9 mouse cellular contexts compared by ENCODE assay signal in genomic region chr6:88940090-88940916, GRCm38 (mm10). TPM values are rescaled to one million over a fixed set of nuclear protein-coding genes. Genes with fewer than 3 reads are reported as not detected.
A peak's percentile ranks its signal among the peaks of the same experiment; 100 is the strongest.
DNase-seq lines count a peak whose midpoint lies in the region; ATAC-seq lines count a peak whose summit lies in the region.
"Had no signal": no experiment of that assay in that cellular context is flagged by ENCODE, and none has a peak within 500 bp of the region (broad histone marks: within the 10 kb centered on the region; RNA-seq: fewer than 3 reads in every experiment).

No protein-coding gene starts in this region.

- peaks cover 69% of the 10 kb centered on the region for H3K4me1 ChIP-seq in neural tube, embryonic 12.5 days
- peaks cover 75% of the 10 kb centered on the region for H3K4me1 ChIP-seq in neural tube, embryonic 15.5 days
- H3K4me1 ChIP-seq in heart, embryonic 15.5 days (replicated peaks): peaks cover 68% of the 10 kb centered on the region
- H3K4me1 ChIP-seq in midbrain, embryonic 15.5 days: peaks cover 92% of the 10 kb centered on the region

- H3K27ac ChIP-seq in neural tube, embryonic 12.5 days: no peak overlapping the region
- no peak overlapping the region for H3K27ac ChIP-seq in neural tube, embryonic 15.5 days (replicated peaks)
- peak overlapping the region; percentile 92 for H3K27ac ChIP-seq in heart, embryonic 15.5 days
- peak overlapping the region; percentile 34; the same call in 1 of the 2 replicates for H3K27ac ChIP-seq in midbrain, embryonic 15.5 days

- no peaks in the 10 kb centered on the region for H3K27me3 ChIP-seq in neural tube, embryonic 12.5 days (replicated peaks)
- no peaks in the 10 kb centered on the region for H3K27me3 ChIP-seq in neural tube, embryonic 15.5 days (replicated peaks)
- H3K27me3 ChIP-seq in heart, embryonic 15.5 days: no peaks in the 10 kb centered on the region
- H3K27me3 ChIP-seq in midbrain, embryonic 15.5 days (replicated peaks): no peaks in the 10 kb centered on the region

- H3K4me2 ChIP-seq in neural tube, embryonic 12.5 days (replicated peaks): peak overlapping the region; percentile 14; the same call in 1 of the 2 replicates
- H3K4me2 ChIP-seq in neural tube, embryonic 15.5 days: no peak overlapping the region
- H3K4me2 ChIP-seq in heart, embryonic 15.5 days: peak overlapping the region; percentile 42
- no peak overlapping the region for H3K4me2 ChIP-seq in midbrain, embryonic 15.5 days

- 74% methylated on average over 9 of the region's 9 CpGs for WGBS in neural tube, embryonic 12.5 days
- 75% methylated on average over 9 of the region's 9 CpGs for WGBS in neural tube, embryonic 15.5 days
- 76% methylated on average over 9 of the region's 9 CpGs for WGBS in heart, embryonic 15.5 days
- 71% methylated on average over 9 of the region's 9 CpGs for WGBS in midbrain, embryonic 15.5 days

- DNase-seq in heart, adult 11 months: peak; percentile 95
- DNase-seq in heart, postnatal 4 days: no peak
- DNase-seq in cerebellum, postnatal 25 days: no peak
- no peak for DNase-seq in left cerebral cortex, adult 8-10 months (ENCODE audit: low spot score in 2 of 2)
- DNase-seq: adrenal gland, adult 8-10 months had no signal

- H3K9ac ChIP-seq in neural tube, embryonic 12.5 days: no peak overlapping the region
- H3K9ac ChIP-seq in neural tube, embryonic 15.5 days (replicated peaks): no peak overlapping the region
- peak overlapping the region; percentile 42; the same call in 1 of the 2 replicates for H3K9ac ChIP-seq in heart, embryonic 15.5 days
- no peak overlapping the region for H3K9ac ChIP-seq in midbrain, embryonic 15.5 days

- no peak for ATAC-seq in neural tube, embryonic 12.5 days (ENCODE audit: low FRiP score, low read depth)
- no peak for ATAC-seq in neural tube, embryonic 15.5 days (ENCODE audit: low FRiP score)
- no peak for ATAC-seq in heart, embryonic 15.5 days (replicated peaks; ENCODE audit: insufficient number of reproducible peaks, insufficient read depth, low FRiP score, low read depth)
- ATAC-seq in midbrain, embryonic 15.5 days (replicated peaks): no peak

- H3K36me3 ChIP-seq in neural tube, embryonic 12.5 days: no peaks in the 10 kb centered on the region
- H3K36me3 ChIP-seq in neural tube, embryonic 15.5 days: no peaks in the 10 kb centered on the region
- H3K36me3 ChIP-seq in heart, embryonic 15.5 days: no peaks in the 10 kb centered on the region
- no peaks in the 10 kb centered on the region for H3K36me3 ChIP-seq in midbrain, embryonic 15.5 days (replicated peaks)

- H3K4me3 ChIP-seq in neural tube, embryonic 12.5 days: no peak overlapping the region
- no peak overlapping the region for H3K4me3 ChIP-seq in neural tube, embryonic 15.5 days (replicated peaks)
- H3K4me3 ChIP-seq in heart, embryonic 15.5 days: peak overlapping the region; percentile 5
- H3K4me3 ChIP-seq in midbrain, embryonic 15.5 days: no peak overlapping the region

- H3K9me3 ChIP-seq in neural tube, embryonic 12.5 days: no peaks in the 10 kb centered on the region
- no peaks in the 10 kb centered on the region for H3K9me3 ChIP-seq in neural tube, embryonic 15.5 days (replicated peaks)
- H3K9me3 ChIP-seq in heart, embryonic 15.5 days (replicated peaks): no peaks in the 10 kb centered on the region
- H3K9me3 ChIP-seq in midbrain, embryonic 15.5 days: no peaks in the 10 kb centered on the region

RNA-seq across cellular contexts. Expression of gene Tpra1, which starts 38.3 kb away (rescaled TPM):
- 10 to 100 TPM; 29.7 to 30.8 TPM for total RNA-seq in heart, postnatal 4 days (2021)
- 60.6 and 61.2 TPM in 2 replicates for polyA plus RNA-seq in neural tube, embryonic 12.5 days (2016; fragmentation: Nextera tagmentation; extraction: Ambion mirVana)
- 88.1 and 91.7 TPM in 2 replicates for polyA plus RNA-seq in neural tube, embryonic 15.5 days (2015; fragmentation: Nextera tagmentation; extraction: Ambion mirVana)
- polyA plus RNA-seq in heart, embryonic 15.5 days (2015; fragmentation: Nextera tagmentation; extraction: Ambion mirVana): 41.4 and 54.7 TPM in 2 replicates
- polyA plus RNA-seq in midbrain, embryonic 15.5 days (2015; fragmentation: Nextera tagmentation; extraction: Ambion mirVana): 102 and 103 TPM in 2 replicates
- 10 to 100 TPM; 43.9 to 53.4 (median 47.6) TPM for total RNA-seq in left cerebral cortex, adult 8-10 months (2022)

RNA-seq across cellular contexts. Expression of gene Mcm2, which starts 41.7 kb away (rescaled TPM):
- 100 to 1,000 TPM in 1 of 2 experiments, 10 to 100 TPM in 1; 86.1 to 103 TPM for total RNA-seq in heart, postnatal 4 days (2021)
- 120 and 127 TPM in 2 replicates for polyA plus RNA-seq in neural tube, embryonic 12.5 days (2016; fragmentation: Nextera tagmentation; extraction: Ambion mirVana)
- polyA plus RNA-seq in neural tube, embryonic 15.5 days (2015; fragmentation: Nextera tagmentation; extraction: Ambion mirVana): 20.5 and 52.5 TPM in 2 replicates
- polyA plus RNA-seq in heart, embryonic 15.5 days (2015; fragmentation: Nextera tagmentation; extraction: Ambion mirVana): 68.2 and 94.2 TPM in 2 replicates
- 24.7 and 28.8 TPM in 2 replicates for polyA plus RNA-seq in midbrain, embryonic 15.5 days (2015; fragmentation: Nextera tagmentation; extraction: Ambion mirVana)
- 1 to 10 TPM; 4.0 to 9.0 (median 4.6) TPM for total RNA-seq in left cerebral cortex, adult 8-10 months (2022)

Comparison
In these comparisons a context has a peak if more than half of its experiments do, and no peak if none do; other contexts are left out.
1. H3K4me2 ChIP-seq: peak in neural tube, embryonic 12.5 days (single experiment) and heart, embryonic 15.5 days (single experiment); none in neural tube, embryonic 15.5 days (single experiment) and midbrain, embryonic 15.5 days (single experiment).
2. H3K27ac ChIP-seq: peak in heart, embryonic 15.5 days (single experiment) and midbrain, embryonic 15.5 days (single experiment); none in neural tube, embryonic 12.5 days (single experiment) and neural tube, embryonic 15.5 days (single experiment).